Mouse (Mus musculus): ENCODE measurements around the gene Prps1l1.

The Prps1l1 gene

DNA sequence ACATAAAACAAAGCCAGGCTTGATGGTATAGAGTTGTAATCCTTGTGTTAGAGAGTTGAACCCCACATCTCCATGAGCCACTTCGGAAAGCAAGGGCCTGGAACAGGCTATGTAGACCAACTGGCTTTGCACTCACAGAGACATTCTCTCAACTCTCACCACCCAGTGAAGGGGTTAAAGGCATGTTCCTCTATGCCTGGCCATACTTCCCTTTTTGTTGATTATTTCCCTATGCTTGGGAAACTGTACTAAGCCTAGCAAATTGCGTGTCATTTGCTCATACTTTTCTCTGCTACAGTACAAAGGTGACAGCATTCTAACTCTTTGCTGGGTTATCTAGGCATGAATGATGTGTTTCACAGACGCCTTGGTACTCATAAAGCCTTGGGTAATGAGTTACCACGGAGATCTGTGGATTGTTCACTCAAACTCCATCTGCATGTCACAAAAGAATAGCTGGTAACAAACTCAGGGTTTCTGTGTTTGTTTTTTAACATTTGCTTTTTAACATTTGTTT is 41.4 kb downstream of the Prps1l1 start:
- no peak for DNase-seq (ENCODE audit: low spot score in 2 of 2)

DNA sequence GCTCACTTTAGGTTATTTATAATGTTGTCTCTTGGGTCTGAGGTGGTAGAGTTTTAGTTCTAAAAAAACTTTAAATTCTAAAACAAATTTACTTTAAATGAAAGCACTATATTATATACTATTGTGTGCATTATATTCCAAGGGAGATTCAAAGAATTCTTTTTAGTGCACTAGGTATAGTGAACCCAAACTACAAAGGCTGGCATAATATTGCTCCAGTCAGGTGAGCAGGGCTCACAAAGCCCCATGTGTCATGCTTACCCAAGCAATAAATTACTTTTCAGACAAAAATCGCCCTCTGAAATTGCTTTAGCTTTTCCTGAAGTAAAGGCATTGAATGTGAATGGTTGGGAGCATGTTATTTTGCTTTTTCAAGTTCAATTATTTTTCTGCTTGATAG is 43.0 kb downstream of the Prps1l1 start:
- no peak for DNase-seq (ENCODE audit: low spot score in 2 of 2)

Measured in frontal cortex, postnatal 10 days (tissue).